Mouse (Mus musculus): ENCODE measurements around the gene Esyt3. TPM values are rescaled to one million over a fixed set of nuclear protein-coding genes. Genes with fewer than 3 reads are reported as not detected.

Esyt3 gene
- polyA plus RNA-seq, 2 experiments: 0.01 TPM; not detected in 1

DNA sequence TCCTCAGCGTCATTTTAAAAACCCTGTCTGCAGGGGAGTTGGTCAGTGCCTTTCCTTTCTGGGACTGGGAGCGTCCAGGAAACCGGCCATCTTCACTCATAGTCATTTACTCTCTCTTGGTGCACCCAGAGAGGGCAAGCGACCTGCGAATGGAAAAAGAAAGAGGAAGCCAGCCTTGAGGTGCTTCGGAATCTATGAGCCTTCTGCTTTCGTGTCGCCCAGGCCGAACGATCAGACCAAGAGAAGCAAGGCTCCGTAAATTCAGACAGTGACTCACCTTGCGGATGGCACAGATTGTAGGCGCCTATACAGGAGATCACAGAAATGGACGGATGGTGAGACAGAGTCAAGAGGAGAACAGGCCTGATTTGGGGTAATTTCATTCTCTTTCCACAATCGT is 655 bp upstream of the Esyt3 start:
- no peak overlapping the region for H3K4me2 ChIP-seq (ENCODE audit: low read depth)
- ATAC-seq (ENCODE audit: insufficient read depth) (no peak), DNase-seq (ENCODE audit: low read depth in 3 of 3, low spot score in 3 of 3) (no peak)
- H3K27ac ChIP-seq: no peak overlapping the region
- H3K9ac ChIP-seq (replicated peaks): no peak overlapping the region
- TF ChIP-seq EP300 (IDR thresholded peaks at IDR 0.05; ENCODE audit: low read depth) (no peak), CTCF (IDR thresholded peaks at IDR 0.05; ENCODE audit: low read depth) (no peak)
- WGBS (ENCODE audit: insufficient replicate concordance): 67% methylated on average over 15 of the region's 15 CpGs
- no peaks in the 10 kb centered on the region for H3K9me3 ChIP-seq (ENCODE audit: control insufficient read depth, low read length)
- H3K36me3 ChIP-seq (replicated peaks; ENCODE audit: control insufficient read depth, insufficient read depth, low read depth): no peaks in the 10 kb centered on the region
- H3K4me1 ChIP-seq (replicated peaks; ENCODE audit: control insufficient read depth in 2 of 2, insufficient read depth in 2 of 2, low read length in 1 of 2): no peaks in the 10 kb centered on the region
- no peak overlapping the region for H3K4me3 ChIP-seq (ENCODE audit: insufficient read depth in 1 of 2, low read depth in 2 of 2, low read length in 2 of 2)
- peaks cover 34% of the 10 kb centered on the region for H3K27me3 ChIP-seq (ENCODE audit: control insufficient read depth, insufficient read depth, low read length)

GRCm38 (mm10) chr9:99357561-99357920 is 816 bp downstream of the Esyt3 start:
- TF ChIP-seq EP300 (IDR thresholded peaks at IDR 0.05; ENCODE audit: low read depth): no peak
- TF ChIP-seq CTCF (IDR thresholded peaks at IDR 0.05; ENCODE audit: low read depth): no peak
- no peak overlapping the region for H3K9ac ChIP-seq (replicated peaks)
- WGBS (ENCODE audit: insufficient replicate concordance): 6% methylated on average over 19 of the region's 19 CpGs
- no peak overlapping the region for H3K27ac ChIP-seq
- peaks cover 34% of the 10 kb centered on the region for H3K27me3 ChIP-seq (ENCODE audit: control insufficient read depth, insufficient read depth, low read length)
- ATAC-seq (ENCODE audit: insufficient read depth): no peak
- H3K4me1 ChIP-seq (replicated peaks; ENCODE audit: control insufficient read depth in 2 of 2, insufficient read depth in 2 of 2, low read length in 1 of 2): no peaks in the 10 kb centered on the region
- H3K36me3 ChIP-seq (replicated peaks; ENCODE audit: control insufficient read depth, insufficient read depth, low read depth): no peaks in the 10 kb centered on the region
- no peak overlapping the region; a peak in 1 of 4 replicates for H3K4me3 ChIP-seq (ENCODE audit: insufficient read depth in 1 of 2, low read depth in 2 of 2, low read length in 2 of 2)
- no peak for DNase-seq (ENCODE audit: low read depth in 3 of 3, low spot score in 3 of 3)
- H3K4me2 ChIP-seq (ENCODE audit: low read depth): peak overlapping the region; percentile 25
- no peaks in the 10 kb centered on the region for H3K9me3 ChIP-seq (ENCODE audit: control insufficient read depth, low read length)

- Histone ChIP-seq H3K36me3 (replicated peaks; ENCODE audit: control insufficient read depth, insufficient read depth, low read depth) (no peaks in the 10 kb centered on the region), H3K4me1 (replicated peaks; ENCODE audit: control insufficient read depth in 2 of 2, insufficient read depth in 2 of 2, low read length in 1 of 2) (no peaks in the 10 kb centered on the region), H3K9ac (replicated peaks) (no peak overlapping the region), H3K9me3 (ENCODE audit: control insufficient read depth, low read length) (no peaks in the 10 kb centered on the region), H3K27me3 (ENCODE audit: control insufficient read depth, insufficient read depth, low read length) (peaks cover 34% of the 10 kb centered on the region), H3K4me2 (ENCODE audit: low read depth) (no peak overlapping the region), H3K4me3 (ENCODE audit: insufficient read depth in 1 of 2, low read depth in 2 of 2, low read length in 2 of 2) (no peak overlapping the region), H3K27ac (no peak overlapping the region)
- WGBS (ENCODE audit: insufficient replicate concordance): 32% methylated on average over 5 of the region's 5 CpGs
- ATAC-seq (ENCODE audit: insufficient read depth) (no peak), DNase-seq (ENCODE audit: low read depth in 3 of 3, low spot score in 3 of 3) (no peak)
- TF ChIP-seq EP300 (IDR thresholded peaks at IDR 0.05; ENCODE audit: low read depth) (no peak), CTCF (IDR thresholded peaks at IDR 0.05; ENCODE audit: low read depth) (no peak)
These were observed 2.4 kb downstream of the Esyt3 start for GRCm38 (mm10) chr9:99355971-99356370.

DNA sequence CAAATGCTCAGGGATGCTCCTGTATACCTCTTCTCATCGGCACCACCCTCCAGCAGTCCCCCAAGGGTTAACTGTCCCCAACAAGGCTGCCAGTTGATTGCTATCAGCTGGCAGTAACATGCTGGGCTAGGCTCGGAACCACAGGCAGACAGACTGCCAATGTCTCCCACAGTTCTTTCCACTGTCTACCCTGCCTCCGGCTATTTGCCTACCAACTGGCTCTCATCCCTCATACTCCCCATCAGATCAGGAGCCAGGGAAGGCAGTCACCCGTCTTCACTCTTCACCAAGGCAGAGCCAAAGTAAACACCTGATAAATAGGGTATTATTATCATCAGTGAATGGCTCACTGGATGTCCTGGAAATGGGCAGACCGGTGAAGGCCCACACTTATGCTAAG is 3.6 kb downstream of the Esyt3 start:
- Histone ChIP-seq H3K4me2 (ENCODE audit: low read depth) (no peak overlapping the region), H3K27ac (no peak overlapping the region), H3K4me1 (replicated peaks; ENCODE audit: control insufficient read depth in 2 of 2, insufficient read depth in 2 of 2, low read length in 1 of 2) (no peaks in the 10 kb centered on the region), H3K27me3 (ENCODE audit: control insufficient read depth, insufficient read depth, low read length) (peaks cover 34% of the 10 kb centered on the region), H3K4me3 (ENCODE audit: insufficient read depth in 1 of 2, low read depth in 2 of 2, low read length in 2 of 2) (no peak overlapping the region), H3K9ac (replicated peaks) (no peak overlapping the region), H3K9me3 (ENCODE audit: control insufficient read depth, low read length) (no peaks in the 10 kb centered on the region), H3K36me3 (replicated peaks; ENCODE audit: control insufficient read depth, insufficient read depth, low read depth) (no peaks in the 10 kb centered on the region)
- DNase-seq (ENCODE audit: low read depth in 3 of 3, low spot score in 3 of 3): no peak
- TF ChIP-seq EP300 (IDR thresholded peaks at IDR 0.05; ENCODE audit: low read depth): no peak
- TF ChIP-seq CTCF (IDR thresholded peaks at IDR 0.05; ENCODE audit: low read depth): no peak
- ATAC-seq (ENCODE audit: insufficient read depth): no peak
- 52% methylated on average over 5 of the region's 5 CpGs for WGBS (ENCODE audit: insufficient replicate concordance)

DNA sequence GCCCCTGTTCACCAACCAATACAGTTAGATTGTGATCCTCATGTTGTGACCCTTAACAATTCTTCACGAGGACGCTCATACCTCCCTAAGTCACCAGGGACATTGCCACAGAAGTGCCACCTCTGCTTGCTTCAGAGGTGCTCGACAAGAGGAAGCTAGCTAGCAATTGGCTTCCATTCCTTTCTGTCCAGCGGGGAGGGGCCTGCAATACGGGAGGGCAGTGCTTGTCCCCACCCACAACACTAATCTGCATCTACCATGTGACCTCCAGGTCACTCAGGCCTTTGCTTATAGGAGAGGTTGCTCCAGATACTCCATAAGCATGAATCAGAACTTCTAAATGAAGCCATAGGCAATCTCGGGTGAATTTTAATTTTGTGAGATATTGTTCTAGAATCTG is 5.0 kb downstream of the Esyt3 start:
- Histone ChIP-seq H3K27me3 (ENCODE audit: control insufficient read depth, insufficient read depth, low read length) (peaks cover 27% of the 10 kb centered on the region), H3K9me3 (ENCODE audit: control insufficient read depth, low read length) (no peaks in the 10 kb centered on the region), H3K36me3 (replicated peaks; ENCODE audit: control insufficient read depth, insufficient read depth, low read depth) (no peaks in the 10 kb centered on the region), H3K4me1 (replicated peaks; ENCODE audit: control insufficient read depth in 2 of 2, insufficient read depth in 2 of 2, low read length in 1 of 2) (no peaks in the 10 kb centered on the region), H3K9ac (replicated peaks) (no peak overlapping the region), H3K4me2 (ENCODE audit: low read depth) (no peak overlapping the region), H3K4me3 (ENCODE audit: insufficient read depth in 1 of 2, low read depth in 2 of 2, low read length in 2 of 2) (no peak overlapping the region), H3K27ac (no peak overlapping the region)
- DNase-seq (ENCODE audit: low read depth in 3 of 3, low spot score in 3 of 3) (no peak), ATAC-seq (ENCODE audit: insufficient read depth) (no peak)
- no peak for TF ChIP-seq CTCF (IDR thresholded peaks at IDR 0.05; ENCODE audit: low read depth)
- no peak for TF ChIP-seq EP300 (IDR thresholded peaks at IDR 0.05; ENCODE audit: low read depth)
- 38% methylated on average over 6 of the region's 6 CpGs for WGBS (ENCODE audit: insufficient replicate concordance)
